Mouse (Mus musculus) duodenum, adult 2 months (tissue): ENCODE measurements around the gene Mroh7. TPM values are rescaled to one million over a fixed set of nuclear protein-coding genes. Genes with fewer than 3 reads are reported as not detected.

Experiments
- polyA plus RNA-seq: library from polyadenylated mRNA; depleted of rRNA; stranded (reverse); fragments of >200 nt; gene quantifications from 2 replicates; pipeline ENCODE4 v1.2.3, GENCODE M21; 2012; ENCODE audit warnings: low replicate concordance; rRNA removed

The Mroh7 gene
- 1.2 and 15.4 TPM in 2 replicates for polyA plus RNA-seq

GRCm38 (mm10) chr4:106730814-106731213 lies at the start of gene Mroh7:
Gene Mroh7 (minus strand): TSS chr4:106730925.

GRCm38 (mm10) chr4:106733636-106734035 lies 2.9 kb upstream of the Mroh7 start, which contains the start of gene Fam151a:
Gene Fam151a (plus strand): TSS chr4:106733889.

GRCm38 (mm10) chr4:106678442-106679118 lies 52.1 kb downstream of the Mroh7 start, which contains the start of gene Ttc4:
Gene Ttc4 (minus strand): TSS chr4:106678944.

GRCm38 (mm10) chr4:106650833-106651527 lies 79.7 kb downstream of the Mroh7 start, which contains the start of gene Pars2:
Gene Pars2 (plus strand): TSS chr4:106651069.

Other genes starting within 250 kb of the Mroh7 start
- gene Bsnd, start 238.6 kb downstream of the Mroh7 start, polyA plus RNA-seq: not detected in 2 replicates
- 82.1 and 147 TPM in 2 replicates for gene Dhcr24, start 169.9 kb downstream of the Mroh7 start, polyA plus RNA-seq
- not detected in 2 replicates for gene Lexm, start 113.7 kb downstream of the Mroh7 start, polyA plus RNA-seq
- 35.5 and 105 TPM in 2 replicates for gene Ttc22, start 108.5 kb downstream of the Mroh7 start, polyA plus RNA-seq
- 5.3 and 7.1 TPM in 2 replicates for gene Pars2, start 79.9 kb downstream of the Mroh7 start, polyA plus RNA-seq
- 17.7 and 28.7 TPM in 2 replicates for gene Ttc4, start 52.0 kb downstream of the Mroh7 start, polyA plus RNA-seq
- 0.75 and 110 TPM in 2 replicates for gene Fam151a, start 3.0 kb upstream of the Mroh7 start, polyA plus RNA-seq
- 39.5 and 47.5 TPM in 2 replicates for gene Acot11, start 74.1 kb upstream of the Mroh7 start, polyA plus RNA-seq
- 25.9 and 37.3 TPM in 2 replicates for gene Ssbp3, start 179.8 kb upstream of the Mroh7 start, polyA plus RNA-seq